Mouse (Mus musculus): Measurements from ENCODE around the gene 1700080E11Rik. TPM values are rescaled to one million over a fixed set of nuclear protein-coding genes. Genes with fewer than 3 reads are reported as not detected.

1700080E11Rik gene
- not detected for total RNA-seq (2023)

GRCm38 (mm10) chr9:105144992-105145391, at the start of gene 1700080E11Rik:
TSS of gene 1700080E11Rik (minus strand) at chr9:105145092.

DNA sequence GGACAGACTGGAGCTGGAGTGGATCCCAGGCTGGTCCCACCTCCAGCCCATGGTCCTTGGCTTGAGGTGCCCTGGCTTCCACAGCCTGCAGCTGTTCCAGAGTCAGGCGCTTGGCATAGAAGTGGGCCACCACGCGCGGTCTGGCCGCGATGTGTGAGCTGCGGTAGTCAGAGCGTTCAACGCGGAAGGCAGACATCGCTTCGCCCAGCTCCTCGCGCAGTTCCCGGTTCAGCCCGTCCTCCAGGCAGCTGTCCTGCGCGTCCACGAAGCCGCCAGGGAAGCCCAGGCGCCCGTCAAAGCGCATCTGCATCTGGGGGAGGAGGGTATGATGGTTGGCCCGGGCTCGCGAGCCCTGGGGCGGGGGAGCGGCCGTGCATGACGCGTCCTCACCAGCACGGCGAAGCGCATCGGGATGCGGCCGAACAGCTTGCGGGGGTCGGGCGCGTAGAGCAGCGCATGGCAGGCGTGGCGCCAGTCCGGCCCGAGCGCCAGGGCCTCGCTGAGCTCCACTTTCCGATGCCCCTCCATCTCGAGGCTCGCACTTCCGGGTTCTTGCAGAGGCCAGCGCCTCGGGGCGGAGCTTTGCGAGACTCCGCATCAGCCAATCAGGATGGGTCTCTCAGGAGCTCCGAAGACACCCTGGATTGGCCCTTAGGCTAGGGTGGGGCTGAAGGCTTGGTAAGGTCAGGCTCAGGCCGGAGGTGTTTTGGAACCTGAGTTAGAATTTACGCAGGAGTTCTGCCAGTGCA, 13.5 kb downstream of the 1700080E11Rik start, which contains the start of gene Nudt16:
Nudt16 (minus strand) TSS at position 572 of the 749 bp plus-strand sequence.

Other genes with a start within 250 kb of the 1700080E11Rik start
- gene Mrpl3, start 91.9 kb downstream of the 1700080E11Rik start, total RNA-seq (2023): 10 to 100 TPM; 54.4 to 72.9 TPM
- gene Nudt16, start 13.3 kb downstream of the 1700080E11Rik start, total RNA-seq (2023): 10 to 100 TPM; 19.8 to 26.7 TPM

All from B cell, adult 67 days (primary cell).